Mouse (Mus musculus) neural tube, embryonic 14.5 days (tissue): ENCODE results near the gene Acaca. TPM values are rescaled to one million over a fixed set of nuclear protein-coding genes. Genes with fewer than 3 reads are reported as not detected.

Experiments used
- ATAC-seq: fragments of 200-750 bp; cut with Nextera tagmentation; 2 replicates; pipeline ENCODE4 v1.8.0; 2017; ENCODE audit warnings: low read depth, mild to moderate bottlenecking, moderate TSS enrichment, moderate library complexity
- H3K27ac ChIP-seq: fragments of 300-500 bp; sonication (generic); 2 replicates; pipeline ENCODE4 v1.5.1; 2014; ENCODE audit warnings: low read depth, mild to moderate bottlenecking, control low read depth, low read length, moderate library complexity, mixed read lengths
- H3K27me3 ChIP-seq: fragments of 300-500 bp; sonication (generic); 2 replicates; pipeline ENCODE4 v1.6.1; 2014; ENCODE audit warnings: low read length; ENCODE audit not compliant: control insufficient read depth, insufficient read depth
- H3K36me3 ChIP-seq: fragments of 300-500 bp; sonication (generic); 2 replicates; pipeline ENCODE4 v1.6.1; 2014; ENCODE audit warnings: low read length, mixed read lengths; ENCODE audit not compliant: control insufficient read depth, insufficient read depth
- H3K4me1 ChIP-seq: fragments of 300-500 bp; sonication (generic); 2 replicates; pipeline ENCODE4 v1.6.1; 2014; ENCODE audit warnings: low read length; ENCODE audit not compliant: control insufficient read depth, insufficient read depth
- H3K4me2 ChIP-seq: fragments of 300-500 bp; sonication (generic); 2 replicates; pipeline ENCODE4 v1.6.1; 2014; ENCODE audit warnings: mild to moderate bottlenecking, low read depth, low read length, control low read depth
- H3K4me3 ChIP-seq: fragments of 300-500 bp; sonication (generic); 2 replicates; pipeline ENCODE4 v1.5.1; 2014; ENCODE audit warnings: low read depth, low read length, control low read depth, mixed read lengths
- H3K9ac ChIP-seq: fragments of 300-500 bp; sonication (generic); replicated peaks from 2 replicates; pipeline ENCODE4 v1.6.1; 2014; ENCODE audit warnings: low read depth, mild to moderate bottlenecking, control low read depth, low read length, mixed read lengths
- H3K9me3 ChIP-seq: fragments of 300-500 bp; sonication (generic); 2 replicates; pipeline ENCODE4 v1.6.1; 2016; ENCODE audit warnings: low read length; ENCODE audit not compliant: control insufficient read depth
- WGBS: fragments of 180-500 bp; shearing (Covaris S2); extraction: QIAGEN DNeasy Blood & Tissue Kit; methylation state at CpG from one replicate; pipeline ENCODE4 v1.1.7; 2014; 5-methylcytosine and 5-hydroxymethylcytosine counted together
- polyA plus RNA-seq: library from polyadenylated mRNA; unstranded; fragments of >200 nt; fragmentation: Nextera tagmentation; extraction: Ambion mirVana; gene quantifications from 2 replicates; pipeline ENCODE4 v1.2.1, GENCODE M21; 2014

Gene Acaca
- polyA plus RNA-seq, 1 experiment from 2014 or later = 38.8 TPM

- no peak overlapping the region for H3K4me3 ChIP-seq
- H3K27me3 ChIP-seq = no peaks in the 10 kb centered on the region
- no peak overlapping the region for H3K9ac ChIP-seq
- peaks cover 12% of the 10 kb centered on the region for H3K4me1 ChIP-seq
- no peak overlapping the region for H3K27ac ChIP-seq
- no peak overlapping the region for H3K4me2 ChIP-seq
- no peaks in the 10 kb centered on the region for H3K36me3 ChIP-seq
- no peaks in the 10 kb centered on the region for H3K9me3 ChIP-seq
- ATAC-seq = no peak
- 64% methylated on average over 7 of the region's 7 CpGs for WGBS
Measured at GRCm38 (mm10) chr11:84353058-84353726, 223.7 kb downstream of the Acaca start.

GRCm38 (mm10) chr11:84357304-84357703 lies 227.8 kb downstream of the Acaca start:
- Histone ChIP-seq H3K4me3 (no peak overlapping the region), H3K4me2 (no peak overlapping the region), H3K36me3 (no peaks in the 10 kb centered on the region), H3K27ac (no peak overlapping the region), H3K9ac (no peak overlapping the region), H3K27me3 (no peaks in the 10 kb centered on the region), H3K9me3 (no peaks in the 10 kb centered on the region), H3K4me1 (peaks cover 18% of the 10 kb centered on the region)
- ATAC-seq = no peak
- 78% methylated on average over 3 of the region's 3 CpGs for WGBS

GRCm38 (mm10) chr11:84357771-84358170 lies 228.3 kb downstream of the Acaca start:
- H3K4me1 ChIP-seq = peaks cover 23% of the 10 kb centered on the region
- 62% methylated on average over 2 of the region's 2 CpGs for WGBS

GRCm38 (mm10) chr11:84361551-84361950 lies 232.1 kb downstream of the Acaca start:
- Histone ChIP-seq H3K4me1 (peaks cover 26% of the 10 kb centered on the region), H3K9ac (no peak overlapping the region), H3K9me3 (no peaks in the 10 kb centered on the region), H3K27me3 (no peaks in the 10 kb centered on the region), H3K36me3 (no peaks in the 10 kb centered on the region), H3K4me2 (no peak overlapping the region), H3K27ac (peak overlapping the region; percentile 52; the same call in 1 of the 2 replicates), H3K4me3 (no peak overlapping the region)
- WGBS = 35% methylated on average over 5 of the region's 5 CpGs
- no peak for ATAC-seq

More at GRCm38 (mm10) chr11:84357771-84358170, 228.3 kb downstream of the Acaca start:
- no peaks in the 10 kb centered on the region for H3K36me3 ChIP-seq
- ATAC-seq = no peak
- no peak overlapping the region for H3K4me3 ChIP-seq
- no peak overlapping the region for H3K27ac ChIP-seq
- no peaks in the 10 kb centered on the region for H3K27me3 ChIP-seq
- H3K4me2 ChIP-seq = no peak overlapping the region
- H3K9ac ChIP-seq = no peak overlapping the region
- no peaks in the 10 kb centered on the region for H3K9me3 ChIP-seq

GRCm38 (mm10) chr11:84362633-84363243 lies 233.3 kb downstream of the Acaca start:
- H3K27me3 ChIP-seq = no peaks in the 10 kb centered on the region
- peak overlapping the region; percentile 19; the same call in 1 of the 2 replicates for H3K27ac ChIP-seq
- H3K4me1 ChIP-seq = peaks cover 26% of the 10 kb centered on the region
- no peak overlapping the region for H3K9ac ChIP-seq
- H3K4me3 ChIP-seq = no peak overlapping the region
- no peaks in the 10 kb centered on the region for H3K9me3 ChIP-seq
- no peaks in the 10 kb centered on the region for H3K36me3 ChIP-seq
- 17% methylated on average over 6 of the region's 6 CpGs for WGBS
- H3K4me2 ChIP-seq = no peak overlapping the region
- no peak for ATAC-seq

GRCm38 (mm10) chr11:84365313-84365712 lies 235.8 kb downstream of the Acaca start:
- ATAC-seq = no peak
- no peak overlapping the region for H3K4me2 ChIP-seq
- no peak overlapping the region for H3K4me3 ChIP-seq
- no peaks in the 10 kb centered on the region for H3K36me3 ChIP-seq
- 91% methylated on average over 1 of the region's 1 CpGs for WGBS
- no peak overlapping the region for H3K27ac ChIP-seq
- no peaks in the 10 kb centered on the region for H3K27me3 ChIP-seq
- H3K4me1 ChIP-seq = peaks cover 23% of the 10 kb centered on the region
- H3K9ac ChIP-seq = no peak overlapping the region
- no peaks in the 10 kb centered on the region for H3K9me3 ChIP-seq

- H3K27ac ChIP-seq = no peak overlapping the region
- H3K9ac ChIP-seq = no peak overlapping the region
- no peaks in the 10 kb centered on the region for H3K9me3 ChIP-seq
- ATAC-seq = no peak
- 77% methylated on average over 2 of the region's 2 CpGs for WGBS
- H3K36me3 ChIP-seq = no peaks in the 10 kb centered on the region
- H3K4me1 ChIP-seq = no peaks in the 10 kb centered on the region
- no peaks in the 10 kb centered on the region for H3K27me3 ChIP-seq
- no peak overlapping the region for H3K4me3 ChIP-seq
- no peak overlapping the region for H3K4me2 ChIP-seq
Measured at GRCm38 (mm10) chr11:84368902-84369301, 239.4 kb downstream of the Acaca start.

- no peak overlapping the region for H3K27ac ChIP-seq
- no peak for ATAC-seq
Measured at GRCm38 (mm10) chr11:84373122-84373521, 243.7 kb downstream of the Acaca start.

GRCm38 (mm10) chr11:84375951-84376496 lies 246.6 kb downstream of the Acaca start:
- WGBS = 25% methylated on average over 3 of the region's 3 CpGs
- no peak overlapping the region for H3K9ac ChIP-seq
- peak; percentile 34; the same call in 1 of the 2 replicates for ATAC-seq
- peaks cover 15% of the 10 kb centered on the region; the same call in 1 of the 2 replicates for H3K4me1 ChIP-seq
- H3K36me3 ChIP-seq = no peaks in the 10 kb centered on the region
- no peaks in the 10 kb centered on the region for H3K9me3 ChIP-seq
- no peaks in the 10 kb centered on the region for H3K27me3 ChIP-seq
- H3K4me3 ChIP-seq = no peak overlapping the region
- peak overlapping the region; percentile 73 for H3K27ac ChIP-seq
- H3K4me2 ChIP-seq = no peak overlapping the region

More at GRCm38 (mm10) chr11:84373122-84373521, 243.7 kb downstream of the Acaca start:
- 77% methylated on average over 4 of the region's 4 CpGs for WGBS
- H3K4me1 ChIP-seq = peaks cover 15% of the 10 kb centered on the region; the same call in 1 of the 2 replicates
- H3K4me2 ChIP-seq = no peak overlapping the region
- H3K27me3 ChIP-seq = no peaks in the 10 kb centered on the region
- no peaks in the 10 kb centered on the region for H3K9me3 ChIP-seq
- H3K36me3 ChIP-seq = no peaks in the 10 kb centered on the region
- H3K9ac ChIP-seq = no peak overlapping the region
- no peak overlapping the region for H3K4me3 ChIP-seq
